Mouse (Mus musculus) right cerebral cortex, adult 2 months (tissue): ENCODE measurements around the gene Vmn1r95.
"Not testable (repeated sequence)": the region's sequence is repeated elsewhere in the genome, so short reads cannot be mapped to it uniquely, and the experiment has no call there.

Experiments used
- DNase-seq, 2 experiments: peaks; one replicate each; pipeline ENCODE4 v3.0.0; 2021 to 2022; ENCODE audit warnings: low spot score in 2 of 2

The Vmn1r95 gene

GRCm38 (mm10) chr7:20193410-20193809, at the start of gene Vmn1r95:
Vmn1r95 (plus strand) TSS chr7:20193710.
- not testable (repeated sequence) for DNase-seq

GRCm38 (mm10) chr7:20168277-20168676, 25.2 kb upstream of the Vmn1r95 start, which contains the start of gene Vmn1r94:
Vmn1r94 (minus strand) TSS chr7:20168377.
- DNase-seq: not testable (repeated sequence)

- not testable (repeated sequence) for DNase-seq
Measured at GRCm38 (mm10) chr7:20205507-20205906, 12.0 kb downstream of the Vmn1r95 start, which contains the start of gene Gm6164. Gm6164 (minus strand) TSS chr7:20205607.

GRCm38 (mm10) chr7:20233728-20234127, 40.2 kb downstream of the Vmn1r95 start, which contains the start of gene Gm4498:
Gm4498 (minus strand) TSS chr7:20233828.
- not testable (repeated sequence) for DNase-seq
